Mouse (Mus musculus): Measurements from ENCODE around the gene Ak2. TPM values are rescaled to one million over a fixed set of nuclear protein-coding genes. Genes with fewer than 3 reads are reported as not detected.

The Ak2 gene
- polyA plus RNA-seq, 1 experiment from 2014 or later = 134 TPM

Other genes starting within 250 kb of the Ak2 start
- gene A3galt2, start 236.6 kb upstream of the Ak2 start, polyA plus RNA-seq (2014; fragmentation: Nextera tagmentation; extraction: Ambion mirVana) = 0.33 and 0.45 TPM in 2 replicates
- gene Zfp362, start 185.9 kb upstream of the Ak2 start, polyA plus RNA-seq (2014; fragmentation: Nextera tagmentation; extraction: Ambion mirVana) = 46.6 and 50.1 TPM in 2 replicates
- 20.6 and 21.8 TPM in 2 replicates for gene Trim62, start 108.4 kb upstream of the Ak2 start, polyA plus RNA-seq (2014; fragmentation: Nextera tagmentation; extraction: Ambion mirVana)
- gene Azin2, start 29.5 kb upstream of the Ak2 start, polyA plus RNA-seq (2014; fragmentation: Nextera tagmentation; extraction: Ambion mirVana) = 12.9 and 14.6 TPM in 2 replicates
- gene Rnf19b, start 66.3 kb downstream of the Ak2 start, polyA plus RNA-seq (2014; fragmentation: Nextera tagmentation; extraction: Ambion mirVana) = 11.8 and 13.6 TPM in 2 replicates
- gene Tmem54, start 113.6 kb downstream of the Ak2 start, polyA plus RNA-seq (2014; fragmentation: Nextera tagmentation; extraction: Ambion mirVana) = 1.5 TPM in 2 replicates
- gene Hpca, start 130.1 kb downstream of the Ak2 start, polyA plus RNA-seq (2014; fragmentation: Nextera tagmentation; extraction: Ambion mirVana) = 7.2 and 8.9 TPM in 2 replicates
- 23.5 and 26.2 TPM in 2 replicates for gene Fndc5, start 145.0 kb downstream of the Ak2 start, polyA plus RNA-seq (2014; fragmentation: Nextera tagmentation; extraction: Ambion mirVana)
- gene S100pbp, start 197.8 kb downstream of the Ak2 start, polyA plus RNA-seq (2014; fragmentation: Nextera tagmentation; extraction: Ambion mirVana) = 21.3 and 21.5 TPM in 2 replicates
- 103 and 115 TPM in 2 replicates for gene Yars, start 197.8 kb downstream of the Ak2 start, polyA plus RNA-seq (2014; fragmentation: Nextera tagmentation; extraction: Ambion mirVana)

Measured in neural tube, embryonic 11.5 days (tissue).